Mouse (Mus musculus): ENCODE measurements at regions not wholly inside any gene's neighbourhood (a gene's known extent, or its start where the extent isn't known, plus 50 kb on each side); places are given as distances from the start of the nearest gene placed in this dataset.

DNA sequence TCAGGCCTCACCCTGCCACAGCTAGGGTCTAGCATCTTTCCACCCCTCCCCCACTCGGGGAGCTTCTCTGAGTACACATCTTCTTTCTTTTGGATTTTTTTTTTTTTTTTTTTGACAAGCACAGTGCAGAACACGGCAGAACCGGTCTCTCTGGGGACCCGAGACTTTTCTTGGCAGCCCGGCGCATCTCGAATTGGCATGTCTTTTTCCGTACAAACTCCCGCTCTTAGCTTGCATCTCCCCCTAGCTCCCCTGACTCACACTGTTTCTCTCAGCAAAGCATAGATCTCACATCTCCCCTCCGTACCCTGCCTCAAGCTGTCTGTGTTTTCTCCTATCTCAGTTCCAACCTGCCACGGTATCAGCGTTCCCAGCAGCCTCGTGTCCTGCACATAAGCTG is 58.4 kb upstream of the Unc5b start:
- DNase-seq (ENCODE audit: low spot score in 2 of 2), result no peak

DNA sequence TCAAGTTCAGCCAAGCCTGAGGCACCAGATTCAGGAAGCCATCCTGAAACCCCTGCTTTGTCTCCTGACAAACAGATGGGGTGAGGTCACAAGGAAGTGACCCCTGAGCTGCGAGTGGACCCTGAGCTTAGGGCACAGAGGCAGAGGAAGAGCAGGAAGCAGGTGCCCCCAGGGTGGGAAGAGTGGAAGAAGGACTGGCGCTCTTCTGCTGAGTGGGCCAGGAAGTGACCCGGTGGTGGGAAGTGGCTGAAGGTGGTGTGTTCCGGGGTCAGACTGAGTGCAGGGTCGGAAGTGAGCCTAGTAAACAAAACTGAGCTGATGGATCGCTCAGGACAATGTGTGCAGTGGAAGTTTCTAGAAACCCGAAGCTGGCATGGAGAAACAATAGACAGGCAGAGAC is 57.2 kb upstream of the Unc5b start:
- no peak for DNase-seq (ENCODE audit: low spot score in 2 of 2)

DNA sequence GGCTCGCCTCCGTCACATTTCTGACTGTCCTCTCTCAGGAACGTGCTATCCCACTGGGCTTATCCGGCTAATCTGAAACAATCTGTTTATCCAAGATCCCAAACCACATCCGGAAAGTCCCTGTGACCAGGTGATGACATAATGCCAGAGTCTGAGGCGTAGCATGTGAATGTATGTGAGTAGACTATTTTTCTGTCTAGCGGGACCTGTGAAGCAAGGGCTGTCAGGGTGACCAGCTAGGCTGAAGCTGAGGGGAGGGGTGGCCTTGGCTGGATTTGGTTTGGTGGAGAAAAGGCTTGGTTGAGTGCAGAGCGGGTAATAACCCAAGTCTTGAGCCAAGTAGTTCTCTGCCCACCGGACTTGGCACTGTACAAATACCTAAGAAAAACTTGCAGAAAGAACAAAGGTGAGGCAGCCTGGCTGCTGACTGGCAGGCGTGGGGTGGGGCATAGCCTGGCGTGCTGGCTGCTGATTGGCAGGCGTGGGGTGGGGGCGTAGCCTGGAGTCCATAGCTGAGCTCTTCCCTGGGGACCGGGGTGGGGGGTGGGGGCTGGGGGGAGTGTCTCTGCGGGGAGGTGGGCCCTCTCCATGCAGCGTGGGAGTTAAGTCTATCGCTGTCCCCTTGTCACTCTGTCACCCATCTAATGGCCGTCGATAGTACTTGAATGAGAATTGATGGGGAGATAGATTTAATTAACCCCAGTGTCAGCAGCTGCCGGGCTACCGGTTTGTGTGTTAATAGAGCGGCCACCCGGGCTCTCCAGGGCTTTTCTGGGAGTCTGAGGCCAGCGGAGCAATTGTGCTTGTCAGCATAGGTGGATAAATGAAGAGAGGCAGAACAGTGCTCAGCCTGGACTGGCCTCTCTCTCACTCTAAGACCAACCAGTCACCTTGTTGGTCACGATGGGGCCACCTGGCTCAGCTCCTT is 54.2 kb upstream of the Unc5b start:
- no peak for DNase-seq (ENCODE audit: low spot score in 2 of 2)

DNA sequence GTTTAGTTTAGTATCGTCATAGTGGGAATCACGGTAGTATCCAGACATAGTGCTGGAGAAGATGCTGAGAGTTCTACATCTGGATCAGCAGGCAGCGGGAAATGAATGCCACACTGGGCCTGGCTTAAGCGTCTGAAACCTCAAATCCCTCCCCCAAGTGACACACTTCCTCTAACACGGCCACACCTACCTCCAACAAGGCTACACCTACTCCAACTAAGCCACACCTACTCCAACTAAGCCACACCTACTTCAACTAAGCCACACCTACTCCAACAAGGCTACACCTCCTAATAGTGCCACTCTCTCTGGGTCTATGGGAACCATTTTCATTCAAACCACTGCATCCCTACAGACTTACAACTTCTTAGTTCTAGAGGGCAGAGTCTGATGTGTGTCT is 53.4 kb upstream of the Unc5b start:
- DNase-seq (ENCODE audit: low spot score in 2 of 2), result no peak
